Mouse (Mus musculus) cerebral cortex, adult 2 months (tissue): ENCODE results near the gene Gtdc1.

Source experiments
- WGBS: fragments of 180-500 bp; shearing (Covaris S2); methylation state at CpG from one replicate; pipeline ENCODE4 v1.1.7; 2018; 5-methylcytosine and 5-hydroxymethylcytosine counted together

Gtdc1 gene

GRCm38 (mm10) chr2:44696441-44696840 is 231.0 kb downstream of the Gtdc1 start:
- WGBS, result 54% methylated on average over 3 of the region's 3 CpGs

GRCm38 (mm10) chr2:44693898-44694297 is 233.6 kb downstream of the Gtdc1 start:
- 94% methylated on average over 1 of the region's 1 CpGs for WGBS

DNA sequence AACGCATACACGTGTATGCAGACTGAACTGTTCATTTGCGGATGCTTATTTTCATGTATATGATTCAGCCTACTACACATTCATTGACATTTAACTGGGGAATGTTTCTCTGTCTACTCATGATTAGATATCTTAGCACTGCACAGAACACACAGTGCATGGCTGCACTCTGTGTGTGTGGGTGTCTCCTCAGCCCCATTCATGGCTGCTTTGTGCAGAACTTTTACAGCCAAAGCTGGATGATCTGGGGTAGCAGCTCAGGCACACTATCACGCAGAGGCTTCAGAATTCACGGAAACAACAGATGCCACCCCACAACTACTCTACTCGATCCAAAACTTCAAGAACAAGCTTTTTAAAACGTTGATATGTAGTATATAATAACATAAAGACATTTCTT is 263.4 kb downstream of the Gtdc1 start:
- WGBS, result 50% methylated on average over 7 of the region's 7 CpGs

DNA sequence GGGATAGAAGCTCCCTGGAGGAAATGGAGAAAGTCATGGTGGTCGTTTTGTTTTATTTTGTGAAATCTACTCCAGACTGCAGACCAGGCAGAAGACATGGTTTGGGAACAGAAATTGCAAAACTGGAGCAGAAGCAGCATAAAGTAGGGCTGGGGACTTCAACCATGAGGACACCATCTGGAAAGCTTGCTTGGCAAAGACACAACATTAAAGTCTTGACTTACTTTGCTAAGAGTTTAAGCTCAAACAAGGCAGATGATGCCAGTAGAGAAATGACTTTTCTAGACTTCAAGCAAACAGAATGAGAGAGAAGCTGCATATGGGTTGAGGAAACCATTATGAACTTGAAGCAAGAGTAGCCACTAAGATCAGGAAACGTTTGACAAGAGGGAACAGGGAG is 267.6 kb downstream of the Gtdc1 start:
- 54% methylated on average over 2 of the region's 2 CpGs for WGBS

DNA sequence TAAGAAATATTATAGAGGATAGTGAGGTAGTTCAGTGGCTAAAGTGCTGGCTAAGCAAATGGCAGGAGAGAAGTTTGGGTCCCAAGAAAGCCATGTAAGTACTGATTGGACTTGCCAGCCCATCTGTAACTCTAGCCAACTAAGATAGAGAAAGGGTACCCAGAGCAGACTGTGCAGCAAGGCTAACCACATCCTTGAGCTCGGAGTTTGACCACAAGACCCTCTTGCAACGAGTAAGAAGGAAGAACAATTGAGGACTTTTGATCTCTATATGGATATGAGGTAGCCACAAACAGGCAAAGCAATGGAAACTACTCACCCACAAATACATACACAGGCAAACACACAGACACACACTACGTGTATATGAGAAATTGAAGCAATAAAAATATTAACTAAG is 278.9 kb downstream of the Gtdc1 start:
- WGBS, result 93% methylated on average over 3 of the region's 3 CpGs

DNA sequence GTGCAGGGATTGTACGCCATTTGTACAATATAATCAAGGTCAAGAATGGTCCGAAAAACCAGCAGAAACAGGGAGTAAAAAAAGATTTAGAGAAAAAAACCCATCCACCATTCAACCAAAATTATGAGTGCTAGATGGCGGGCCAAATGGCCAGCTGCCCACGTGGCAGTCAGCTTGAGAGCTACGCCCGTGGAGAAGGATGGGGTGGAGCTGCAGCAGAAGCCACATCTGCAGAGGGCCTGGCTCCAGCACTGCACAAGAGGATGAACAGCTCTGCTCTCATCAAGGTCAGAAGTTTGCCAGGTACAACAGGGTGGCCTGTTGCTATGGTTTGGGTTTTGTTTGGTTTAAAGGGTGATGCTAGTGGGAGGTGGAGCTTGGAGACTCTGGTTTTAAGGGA is 281.1 kb downstream of the Gtdc1 start:
- 90% methylated on average over 6 of the region's 6 CpGs for WGBS

DNA sequence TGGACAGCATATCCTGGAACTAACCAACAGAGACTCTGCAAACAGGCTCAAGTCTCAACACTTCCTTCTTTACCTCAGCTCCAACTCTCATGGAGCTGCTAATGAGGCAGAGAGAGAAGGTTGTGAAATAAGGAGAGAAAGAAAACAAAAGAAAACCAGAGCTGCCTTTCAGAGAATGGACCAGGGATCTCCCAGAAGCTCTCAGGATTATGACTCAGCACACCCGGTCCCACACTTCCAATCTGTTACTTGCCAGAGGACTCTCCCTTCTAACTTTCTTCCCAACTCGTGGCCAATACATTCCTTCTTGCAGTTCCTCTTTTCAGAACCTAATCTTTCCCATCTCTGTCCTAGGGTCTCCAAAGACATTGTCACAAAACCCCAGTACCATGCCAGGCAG is 288.1 kb downstream of the Gtdc1 start:
- 38% methylated on average over 2 of the region's 2 CpGs for WGBS

GRCm38 (mm10) chr2:44638157-44638556 is 289.3 kb downstream of the Gtdc1 start:
- 91% methylated on average over 4 of the region's 4 CpGs for WGBS

DNA sequence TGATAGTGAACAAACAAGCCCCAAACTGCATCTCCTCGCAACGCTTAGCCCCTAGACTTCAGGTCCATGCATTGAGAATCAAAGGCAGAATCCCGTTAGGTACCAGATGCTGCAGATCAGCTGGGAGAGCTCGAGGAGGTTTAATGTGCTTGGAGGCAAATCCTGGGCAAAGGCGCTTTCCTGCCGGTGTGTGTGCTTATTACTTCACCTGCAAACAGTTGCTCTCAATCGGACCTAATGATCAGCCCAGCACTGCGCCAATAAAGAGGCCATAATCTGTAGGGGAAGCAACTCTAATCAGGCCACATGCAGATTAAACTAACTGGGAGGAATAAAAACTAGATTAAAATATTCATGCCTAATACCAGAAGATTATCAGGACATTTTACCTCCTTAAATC is 293.5 kb downstream of the Gtdc1 start:
- WGBS, result 83% methylated on average over 8 of the region's 8 CpGs

GRCm38 (mm10) chr2:44633064-44633463 is 294.4 kb downstream of the Gtdc1 start:
- WGBS, result 77% methylated on average over 5 of the region's 5 CpGs

DNA sequence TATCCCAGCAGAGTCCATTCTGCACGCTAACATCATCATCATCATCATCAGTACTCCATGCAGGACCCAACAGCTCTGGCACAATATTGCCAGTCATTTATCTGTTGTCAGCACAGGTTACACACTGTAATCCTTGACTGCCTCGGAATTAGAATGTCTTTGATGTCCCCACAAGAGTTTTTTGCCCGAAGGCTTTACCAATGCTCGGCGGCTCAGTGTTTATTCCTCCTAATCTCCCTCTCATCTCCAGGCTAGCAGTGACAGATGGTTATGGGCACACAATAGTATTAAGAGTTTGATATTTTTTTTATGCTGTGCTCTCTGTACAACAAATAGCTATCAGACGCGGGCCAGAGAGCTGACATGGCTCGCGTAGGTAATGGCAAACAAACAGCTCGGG is 294.9 kb downstream of the Gtdc1 start:
- 73% methylated on average over 10 of the region's 10 CpGs for WGBS

GRCm38 (mm10) chr2:44631064-44631463 is 296.4 kb downstream of the Gtdc1 start:
- 74% methylated on average over 3 of the region's 3 CpGs for WGBS

- 95% methylated on average over 1 of the region's 1 CpGs for WGBS
Measured at GRCm38 (mm10) chr2:44628778-44629177, 298.7 kb downstream of the Gtdc1 start.

DNA sequence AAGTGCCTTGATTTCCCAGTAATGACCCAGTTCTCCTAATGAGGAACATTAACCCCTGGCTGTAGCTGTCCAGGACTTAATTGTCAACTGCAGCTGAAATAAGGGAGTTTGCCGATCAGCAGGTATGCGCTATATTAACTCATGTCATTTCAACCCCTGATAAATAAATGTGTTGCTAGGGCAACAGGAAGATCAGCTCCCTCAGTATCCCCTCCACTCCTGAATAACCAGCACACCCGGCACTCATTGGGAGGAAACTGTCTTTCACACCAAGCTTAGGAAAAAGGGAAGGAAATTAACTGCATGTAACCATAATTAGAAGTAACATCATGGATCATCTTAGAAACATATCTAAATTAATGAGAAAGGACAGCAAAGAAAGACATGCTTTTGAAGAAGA is 302.3 kb downstream of the Gtdc1 start:
- WGBS, result 76% methylated on average over 3 of the region's 3 CpGs

DNA sequence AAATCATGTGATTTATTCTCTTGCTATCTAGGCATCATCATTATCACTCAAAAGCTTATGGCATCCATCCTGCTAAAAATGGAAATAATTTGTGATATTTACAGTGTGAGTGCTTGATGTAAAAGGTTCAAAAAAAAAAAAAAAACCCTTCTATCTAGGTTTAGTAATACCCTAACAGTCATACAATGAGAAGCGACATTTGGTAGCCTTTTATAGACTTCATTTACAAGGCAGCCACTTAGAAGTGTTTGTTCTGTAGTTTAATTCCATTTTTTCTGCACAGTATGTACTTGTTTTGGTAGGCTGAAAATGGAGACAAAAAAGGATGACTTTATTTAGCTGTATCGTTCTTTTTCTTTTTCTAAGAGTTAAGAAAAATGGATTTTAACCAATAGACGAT is 305.0 kb downstream of the Gtdc1 start:
- 59% methylated on average over 3 of the region's 3 CpGs for WGBS

DNA sequence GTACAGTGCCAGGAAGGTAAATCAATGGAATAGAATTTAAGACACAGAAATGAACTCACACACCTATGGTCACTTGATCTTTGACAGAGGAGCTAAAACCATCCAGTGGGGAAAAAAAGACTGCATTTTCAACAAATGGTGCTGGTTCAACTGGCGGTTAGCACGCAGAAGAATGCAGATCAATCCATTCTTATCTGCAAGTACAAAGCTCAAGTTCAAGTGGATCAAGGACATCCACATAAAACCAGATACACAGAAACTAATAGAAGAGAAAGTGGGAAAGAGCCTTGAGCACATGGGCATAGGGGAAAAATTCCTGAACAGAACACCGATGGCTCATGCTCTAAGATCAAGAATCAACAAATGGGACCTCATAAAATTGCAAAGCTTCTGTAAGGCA is 327.8 kb downstream of the Gtdc1 start:
- 97% methylated on average over 3 of the region's 3 CpGs for WGBS

GRCm38 (mm10) chr2:44594276-44594675 is 333.2 kb downstream of the Gtdc1 start:
- 91% methylated on average over 1 of the region's 1 CpGs for WGBS

GRCm38 (mm10) chr2:44590881-44591280 is 336.6 kb downstream of the Gtdc1 start:
- 30% methylated on average over 4 of the region's 4 CpGs for WGBS

GRCm38 (mm10) chr2:44571810-44572209 is 355.6 kb downstream of the Gtdc1 start:
- 53% methylated on average over 3 of the region's 3 CpGs for WGBS

DNA sequence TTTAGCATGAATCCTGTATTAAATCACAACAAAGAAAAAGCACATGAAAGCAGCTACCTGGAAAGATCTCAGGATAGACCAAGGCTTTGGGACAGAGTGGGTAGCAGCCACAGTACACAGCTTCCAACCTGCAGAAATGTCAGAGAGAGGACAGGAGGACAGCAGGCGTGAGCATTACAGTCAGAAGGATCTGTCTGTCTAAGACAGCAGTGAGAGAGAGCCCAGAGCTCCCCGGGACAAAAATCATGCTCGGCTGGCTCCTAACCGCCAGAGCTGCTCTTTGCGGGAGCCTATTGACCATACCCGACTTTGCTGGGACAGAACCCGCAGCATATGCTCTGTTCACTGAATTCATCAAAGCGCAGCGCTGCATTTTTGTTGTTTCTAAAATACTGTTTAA is 356.3 kb downstream of the Gtdc1 start:
- 36% methylated on average over 9 of the region's 9 CpGs for WGBS

- 78% methylated on average over 7 of the region's 7 CpGs for WGBS
Measured at GRCm38 (mm10) chr2:44569140-44569952, 358.1 kb downstream of the Gtdc1 start.

GRCm38 (mm10) chr2:44564776-44565692 is 362.4 kb downstream of the Gtdc1 start:
- 44% methylated on average over 16 of the region's 16 CpGs for WGBS

- 73% methylated on average over 4 of the region's 4 CpGs for WGBS
Measured at GRCm38 (mm10) chr2:44561789-44562188, 365.7 kb downstream of the Gtdc1 start.
